Mouse (Mus musculus): ENCODE measurements around the gene Nphp1.

GRCm38 (mm10) chr2:127748316-127748715, 40.4 kb downstream of the Nphp1 start:
- TF ChIP-seq CTCF (IDR thresholded peaks at IDR 0.05; ENCODE audit: borderline replicate concordance, control insufficient read depth, extremely low read depth, insufficient read depth, low read length, poor library complexity) (no peak), POLR2A (IDR thresholded peaks at IDR 0.05; ENCODE audit: control insufficient read depth, extremely low read depth, insufficient read depth, low read length, poor library complexity) (no peak)

Measured in thymus, adult 2 months (tissue).